ENCODE assay signal across 8 mouse cellular contexts in genomic region chr9:65523611-65524364, GRCm38 (mm10). TPM values are rescaled to one million over a fixed set of nuclear protein-coding genes. Genes with fewer than 3 reads are reported as not detected.
DNase-seq lines count a peak whose midpoint lies in the region; ATAC-seq lines count a peak whose summit lies in the region.

No protein-coding gene starts in this region.

- H3K4me1 ChIP-seq in heart, embryonic 14.5 days (ENCODE audit: control insufficient read depth in 2 of 2, insufficient read depth in 2 of 2, low read length in 2 of 2), result peaks cover 5 to 12% of the 10 kb centered on the region in 2 experiments; a peak in 3 of 4 replicates
- H3K4me1 ChIP-seq in liver, embryonic 12.5 days, result peaks cover 50% of the 10 kb centered on the region
- no peaks in the 10 kb centered on the region for H3K4me1 ChIP-seq in stomach, embryonic 14.5 days (ENCODE audit: control insufficient read depth, insufficient read depth, low read length)

- peak; percentile 45 for DNase-seq in brain, embryonic 18.5 days (ENCODE audit: low read depth, low spot score)
- peak; percentile 59 for DNase-seq in fibroblast of lung, adult 2 months (ENCODE audit: low read depth)
- DNase-seq in kidney, postnatal 10 days, result peak; percentile 89
- DNase-seq in natural killer cell, adult 2 months (ENCODE audit: low spot score in 2 of 2), result peak; percentile 72 to 83

- 0 out of 2 replicates have a peak overlapping the region, but pooled peaks have one; percentile 3 for H3K9ac ChIP-seq in heart, embryonic 14.5 days (ENCODE audit: low read length)
- H3K9ac ChIP-seq in liver, embryonic 12.5 days, result no peak overlapping the region
- H3K9ac ChIP-seq in stomach, embryonic 14.5 days (replicated peaks; ENCODE audit: low read depth, low read length), result no peak overlapping the region

- no peak overlapping the region for H3K4me2 ChIP-seq in heart, embryonic 14.5 days (ENCODE audit: low read length)
- no peak overlapping the region for H3K4me2 ChIP-seq in liver, embryonic 12.5 days
- H3K4me2 ChIP-seq in stomach, embryonic 14.5 days (replicated peaks; ENCODE audit: low read depth, low read length), result no peak overlapping the region

- no peak overlapping the region for H3K27ac ChIP-seq in heart, embryonic 14.5 days (replicated peaks in 1 of 2; ENCODE audit: control insufficient read depth in 1 of 2, insufficient read depth in 1 of 2, low read depth in 2 of 2, low read length in 2 of 2)
- H3K27ac ChIP-seq in liver, embryonic 12.5 days, result 0 out of 2 replicates have a peak overlapping the region, but pooled peaks have one; percentile 13
- H3K27ac ChIP-seq in stomach, embryonic 14.5 days (ENCODE audit: low read length), result no peak overlapping the region

- WGBS in heart, embryonic 14.5 days, result 20% methylated on average over 14 of the region's 14 CpGs
- WGBS in liver, embryonic 12.5 days (ENCODE audit: insufficient replicate concordance), result 21% methylated on average over 14 of the region's 14 CpGs
- WGBS in stomach, embryonic 14.5 days, result 24% methylated on average over 14 of the region's 14 CpGs

- no peaks in the 10 kb centered on the region for H3K9me3 ChIP-seq in heart, embryonic 14.5 days (ENCODE audit: control insufficient read depth, low read length)
- no peaks in the 10 kb centered on the region for H3K9me3 ChIP-seq in liver, embryonic 12.5 days (replicated peaks)
- no peaks in the 10 kb centered on the region for H3K9me3 ChIP-seq in stomach, embryonic 14.5 days (ENCODE audit: control insufficient read depth, low read depth, low read length)

- no peaks in the 10 kb centered on the region for H3K36me3 ChIP-seq in heart, embryonic 14.5 days (ENCODE audit: control insufficient read depth, insufficient read depth, low read length)
- no peaks in the 10 kb centered on the region for H3K36me3 ChIP-seq in liver, embryonic 12.5 days
- no peaks in the 10 kb centered on the region for H3K36me3 ChIP-seq in stomach, embryonic 14.5 days (ENCODE audit: control insufficient read depth, insufficient read depth, low read length)

- H3K4me3 ChIP-seq in heart, embryonic 14.5 days (ENCODE audit: control insufficient read depth in 1 of 2, insufficient read depth in 1 of 2, low read depth in 1 of 2, low read length in 2 of 2), result no peak overlapping the region
- H3K4me3 ChIP-seq in liver, embryonic 12.5 days, result no peak overlapping the region
- H3K4me3 ChIP-seq in stomach, embryonic 14.5 days (ENCODE audit: low read depth, low read length), result no peak overlapping the region

- ATAC-seq in CD4-positive, CD25-positive, alpha-beta regulatory T cell, adult 4 months, result peak; percentile 94
- ATAC-seq in heart, embryonic 14.5 days (ENCODE audit: insufficient number of reproducible peaks, insufficient read depth, low FRiP score, low read depth), result peak; percentile 57; the same call in 1 of the 2 replicates
- peak; percentile 71 for ATAC-seq in liver, embryonic 12.5 days
- ATAC-seq in stomach, embryonic 14.5 days (ENCODE audit: insufficient number of reproducible peaks, insufficient read depth, low FRiP score, low read depth), result peak; percentile 65; the same call in 1 of the 2 replicates

- H3K27me3 ChIP-seq in heart, embryonic 14.5 days (ENCODE audit: control insufficient read depth, insufficient read depth, low read length), result 0 out of 2 replicates have a peak, but pooled peaks cover 3% of the 10 kb centered on the region
- H3K27me3 ChIP-seq in liver, embryonic 12.5 days (replicated peaks), result peaks cover 27% of the 10 kb centered on the region
- no peaks in the 10 kb centered on the region for H3K27me3 ChIP-seq in stomach, embryonic 14.5 days (ENCODE audit: control insufficient read depth, insufficient read depth, low read length)

RNA-seq across cellular contexts. Expression of gene Ankdd1a, which starts 3.8 kb away (rescaled TPM):
- polyA plus RNA-seq in CD4-positive, CD25-positive, alpha-beta regulatory T cell, adult 4 months (2017; shearing (Covaris generic)), result under 1 TPM in 1 of 2 experiments, not detected in 1; 0.35 TPM
- not detected in 2 replicates for polyA plus RNA-seq in heart, embryonic 14.5 days (2014; fragmentation: Nextera tagmentation; extraction: Ambion mirVana)
- not detected in 2 replicates for polyA plus RNA-seq in liver, embryonic 12.5 days (2016; fragmentation: Nextera tagmentation; extraction: Ambion mirVana)
- not detected in 2 replicates for polyA plus RNA-seq in stomach, embryonic 14.5 days (2014; fragmentation: Nextera tagmentation; extraction: Ambion mirVana)

RNA-seq across cellular contexts. Expression of gene Plekho2, which starts 56.1 kb away (rescaled TPM):
- polyA plus RNA-seq in CD4-positive, CD25-positive, alpha-beta regulatory T cell, adult 4 months (2017; shearing (Covaris generic)), result 10 to 100 TPM; 53.6 to 81.0 TPM
- polyA plus RNA-seq in heart, embryonic 14.5 days (2014; fragmentation: Nextera tagmentation; extraction: Ambion mirVana), result 8.8 and 9.8 TPM in 2 replicates
- 37.2 and 39.1 TPM in 2 replicates for polyA plus RNA-seq in liver, embryonic 12.5 days (2016; fragmentation: Nextera tagmentation; extraction: Ambion mirVana)
- polyA plus RNA-seq in stomach, embryonic 14.5 days (2014; fragmentation: Nextera tagmentation; extraction: Ambion mirVana), result 17.2 and 21.2 TPM in 2 replicates
